Mouse (Mus musculus): Measurements from ENCODE around the gene Col23a1. TPM values are rescaled to one million over a fixed set of nuclear protein-coding genes. Genes with fewer than 3 reads are reported as not detected.
"Not testable (repeated sequence)": the region's sequence is repeated elsewhere in the genome, so short reads cannot be mapped to it uniquely, and the experiment has no call there.

The Col23a1 gene
- polyA plus RNA-seq, 1 experiment from 2014 or later = 5.2 TPM

- Histone ChIP-seq H3K9me3 (ENCODE audit: control insufficient read depth, low read length) (no peaks in the 10 kb centered on the region), H3K9ac (replicated peaks; ENCODE audit: low read depth, low read length) (no peak overlapping the region), H3K27ac (ENCODE audit: low read depth, low read length) (no peak overlapping the region), H3K4me3 (ENCODE audit: low read depth, low read length) (no peak overlapping the region), H3K27me3 (ENCODE audit: control insufficient read depth, insufficient read depth, low read length) (no peaks in the 10 kb centered on the region), H3K36me3 (ENCODE audit: control insufficient read depth, insufficient read depth, low read length) (no peaks in the 10 kb centered on the region), H3K4me2 (ENCODE audit: low read depth, low read length) (no peak overlapping the region), H3K4me1 (ENCODE audit: control insufficient read depth, insufficient read depth, low read length) (no peaks in the 10 kb centered on the region)
- ATAC-seq (ENCODE audit: low read depth) = no peak
- WGBS = 86% methylated on average over 5 of the region's 5 CpGs
Measured at GRCm38 (mm10) chr11:51353746-51354145, 64.0 kb downstream of the Col23a1 start.

DNA sequence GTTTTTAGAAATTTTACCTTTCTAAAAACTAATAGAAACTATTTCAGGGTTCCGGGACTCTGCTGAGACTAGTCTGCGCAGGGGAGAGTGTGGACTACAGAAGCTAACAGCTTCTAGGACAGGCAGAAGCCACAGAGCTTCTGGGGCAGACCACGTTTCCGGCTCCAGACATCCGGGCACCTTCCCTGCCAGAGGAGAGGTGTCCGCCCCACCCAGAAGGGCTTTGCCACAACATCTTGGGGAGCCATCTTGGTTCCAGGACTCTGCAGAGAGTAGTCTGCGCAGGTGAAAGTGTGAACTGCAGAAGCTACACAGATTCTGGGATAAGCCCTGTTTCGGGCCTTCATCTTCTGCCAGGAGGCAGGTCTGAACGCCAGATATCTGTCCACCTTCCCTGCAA is 69.3 kb downstream of the Col23a1 start:
- H3K9me3 ChIP-seq (ENCODE audit: control insufficient read depth, low read length); H3K27me3 ChIP-seq (ENCODE audit: control insufficient read depth, insufficient read depth, low read length); H3K9ac ChIP-seq (replicated peaks; ENCODE audit: low read depth, low read length); H3K4me1 ChIP-seq (ENCODE audit: control insufficient read depth, insufficient read depth, low read length); H3K4me2 ChIP-seq (ENCODE audit: low read depth, low read length); ATAC-seq (ENCODE audit: low read depth); H3K36me3 ChIP-seq (ENCODE audit: control insufficient read depth, insufficient read depth, low read length); H3K4me3 ChIP-seq (ENCODE audit: low read depth, low read length); H3K27ac ChIP-seq (ENCODE audit: low read depth, low read length): not testable (repeated sequence)
- WGBS = 93% methylated on average over 9 of the region's 9 CpGs

DNA sequence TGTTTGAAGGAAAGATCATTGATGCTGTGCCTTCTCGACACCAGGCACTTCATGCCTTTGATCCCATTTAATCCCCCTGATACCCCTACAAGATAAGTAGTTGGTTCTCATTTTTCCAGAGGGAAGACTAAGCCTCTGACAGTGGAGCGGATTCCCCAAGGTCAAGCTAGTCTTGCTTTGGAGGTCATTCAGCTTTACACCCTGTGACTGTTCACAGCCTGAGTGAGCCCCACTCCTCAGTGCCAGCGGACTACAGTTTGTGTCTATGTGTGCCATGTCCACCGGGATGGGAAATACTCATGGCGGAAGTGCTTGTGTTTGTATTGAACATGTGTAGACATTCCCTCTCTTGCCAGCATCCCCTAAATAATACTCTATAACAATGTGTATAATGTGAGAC is 74.6 kb downstream of the Col23a1 start:
- Histone ChIP-seq H3K9ac (replicated peaks; ENCODE audit: low read depth, low read length) (no peak overlapping the region), H3K36me3 (ENCODE audit: control insufficient read depth, insufficient read depth, low read length) (no peaks in the 10 kb centered on the region), H3K4me2 (ENCODE audit: low read depth, low read length) (no peak overlapping the region), H3K4me3 (ENCODE audit: low read depth, low read length) (no peak overlapping the region), H3K9me3 (ENCODE audit: control insufficient read depth, low read length) (no peaks in the 10 kb centered on the region), H3K27ac (ENCODE audit: low read depth, low read length) (no peak overlapping the region), H3K4me1 (ENCODE audit: control insufficient read depth, insufficient read depth, low read length) (no peaks in the 10 kb centered on the region), H3K27me3 (ENCODE audit: control insufficient read depth, insufficient read depth, low read length) (no peaks in the 10 kb centered on the region)
- 91% methylated on average over 5 of the region's 5 CpGs for WGBS
- no peak for ATAC-seq (ENCODE audit: low read depth)

DNA sequence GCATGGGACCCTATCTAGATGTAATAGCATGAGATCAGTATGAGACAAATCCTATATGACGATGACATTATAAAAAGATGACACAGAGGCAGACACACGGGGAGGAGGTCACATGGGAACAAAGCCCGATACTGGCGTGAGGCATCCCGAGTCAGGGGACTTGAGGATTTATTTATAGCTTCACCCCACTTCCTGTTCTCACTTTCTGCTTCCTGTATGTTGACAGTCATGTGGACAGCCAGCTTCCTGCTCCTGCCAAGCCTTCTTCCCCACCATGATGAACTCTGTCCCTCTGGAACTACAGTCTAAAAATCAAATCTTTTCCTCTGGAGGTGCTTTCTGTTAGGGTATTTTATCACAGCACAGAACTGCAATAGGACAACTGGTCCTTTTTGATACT is 77.6 kb downstream of the Col23a1 start:
- Histone ChIP-seq H3K27me3 (ENCODE audit: control insufficient read depth, insufficient read depth, low read length) (no peaks in the 10 kb centered on the region), H3K9ac (replicated peaks; ENCODE audit: low read depth, low read length) (no peak overlapping the region), H3K4me3 (ENCODE audit: low read depth, low read length) (no peak overlapping the region), H3K4me1 (ENCODE audit: control insufficient read depth, insufficient read depth, low read length) (0 out of 2 replicates have a peak, but pooled peaks cover 2% of the 10 kb centered on the region), H3K9me3 (ENCODE audit: control insufficient read depth, low read length) (no peaks in the 10 kb centered on the region), H3K27ac (ENCODE audit: low read depth, low read length) (no peak overlapping the region), H3K36me3 (ENCODE audit: control insufficient read depth, insufficient read depth, low read length) (no peaks in the 10 kb centered on the region), H3K4me2 (ENCODE audit: low read depth, low read length) (no peak overlapping the region)
- ATAC-seq (ENCODE audit: low read depth) = no peak
- 80% methylated on average over 5 of the region's 5 CpGs for WGBS

GRCm38 (mm10) chr11:51370273-51370672 is 80.6 kb downstream of the Col23a1 start:
- Histone ChIP-seq H3K9ac (replicated peaks; ENCODE audit: low read depth, low read length) (no peak overlapping the region), H3K4me3 (ENCODE audit: low read depth, low read length) (no peak overlapping the region), H3K36me3 (ENCODE audit: control insufficient read depth, insufficient read depth, low read length) (no peaks in the 10 kb centered on the region), H3K4me2 (ENCODE audit: low read depth, low read length) (no peak overlapping the region), H3K27ac (ENCODE audit: low read depth, low read length) (no peak overlapping the region), H3K27me3 (ENCODE audit: control insufficient read depth, insufficient read depth, low read length) (no peaks in the 10 kb centered on the region), H3K9me3 (ENCODE audit: control insufficient read depth, low read length) (no peaks in the 10 kb centered on the region), H3K4me1 (ENCODE audit: control insufficient read depth, insufficient read depth, low read length) (0 out of 2 replicates have a peak, but pooled peaks cover 2% of the 10 kb centered on the region)
- 86% methylated on average over 4 of the region's 4 CpGs for WGBS
- no peak for ATAC-seq (ENCODE audit: low read depth)

DNA sequence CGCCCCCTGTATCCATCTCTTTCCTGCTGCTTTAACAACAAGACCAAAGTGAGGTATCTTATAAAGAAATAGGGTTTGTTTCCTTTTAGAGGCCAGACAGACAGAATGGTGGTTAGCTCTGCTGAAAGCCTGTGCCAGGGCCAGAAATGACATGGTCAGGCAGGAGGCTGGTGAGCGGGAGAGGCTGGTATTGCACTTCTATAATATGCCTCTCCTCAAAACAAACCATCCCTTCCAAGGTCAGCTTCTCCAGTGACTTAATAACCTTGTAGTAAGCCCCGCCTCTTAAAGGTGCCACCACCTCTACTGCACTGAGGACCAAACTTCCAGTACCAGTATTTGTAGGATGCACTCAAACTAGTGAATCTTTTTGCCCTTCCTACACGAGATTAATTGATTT is 81.6 kb downstream of the Col23a1 start:
- ATAC-seq (ENCODE audit: low read depth) = no peak
- WGBS = 67% methylated on average over 4 of the region's 4 CpGs
- H3K9ac ChIP-seq (replicated peaks; ENCODE audit: low read depth, low read length) = no peak overlapping the region

DNA sequence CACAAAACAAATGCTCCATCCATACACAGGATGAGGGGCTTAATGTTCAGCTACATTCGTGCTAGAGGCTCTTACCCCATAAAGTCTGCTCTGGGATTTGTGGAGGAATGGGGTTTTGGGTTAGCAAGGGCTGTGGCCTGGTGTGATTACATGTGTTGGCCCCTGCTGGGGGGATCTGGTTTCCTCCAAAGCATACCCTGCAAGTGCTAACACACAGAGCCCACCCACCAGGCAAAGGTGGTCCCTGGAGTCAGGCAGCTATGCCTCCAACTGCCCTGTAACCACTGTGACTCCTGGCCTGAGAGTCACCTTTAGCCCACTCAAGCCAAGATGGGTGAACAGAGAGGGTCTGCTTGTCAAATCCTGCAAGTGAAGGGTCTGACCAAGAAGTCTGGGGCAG is 82.2 kb downstream of the Col23a1 start:
- H3K9me3 ChIP-seq (ENCODE audit: control insufficient read depth, low read length) = no peaks in the 10 kb centered on the region
- H3K27me3 ChIP-seq (ENCODE audit: control insufficient read depth, insufficient read depth, low read length) = no peaks in the 10 kb centered on the region
- 71% methylated on average over 1 of the region's 1 CpGs for WGBS
- no peak overlapping the region for H3K4me2 ChIP-seq (ENCODE audit: low read depth, low read length)
- ATAC-seq (ENCODE audit: low read depth) = no peak
- no peaks in the 10 kb centered on the region for H3K36me3 ChIP-seq (ENCODE audit: control insufficient read depth, insufficient read depth, low read length)
- H3K4me1 ChIP-seq (ENCODE audit: control insufficient read depth, insufficient read depth, low read length) = 0 out of 2 replicates have a peak, but pooled peaks cover 2% of the 10 kb centered on the region
- H3K27ac ChIP-seq (ENCODE audit: low read depth, low read length) = no peak overlapping the region
- H3K9ac ChIP-seq (replicated peaks; ENCODE audit: low read depth, low read length) = no peak overlapping the region
- H3K4me3 ChIP-seq (ENCODE audit: low read depth, low read length) = no peak overlapping the region

More for the DNA sequence above, 81.6 kb downstream of the Col23a1 start:
- Histone ChIP-seq H3K4me2 (ENCODE audit: low read depth, low read length) (no peak overlapping the region), H3K27me3 (ENCODE audit: control insufficient read depth, insufficient read depth, low read length) (no peaks in the 10 kb centered on the region), H3K9me3 (ENCODE audit: control insufficient read depth, low read length) (no peaks in the 10 kb centered on the region), H3K4me3 (ENCODE audit: low read depth, low read length) (no peak overlapping the region), H3K27ac (ENCODE audit: low read depth, low read length) (no peak overlapping the region), H3K36me3 (ENCODE audit: control insufficient read depth, insufficient read depth, low read length) (no peaks in the 10 kb centered on the region), H3K4me1 (ENCODE audit: control insufficient read depth, insufficient read depth, low read length) (0 out of 2 replicates have a peak, but pooled peaks cover 2% of the 10 kb centered on the region)

DNA sequence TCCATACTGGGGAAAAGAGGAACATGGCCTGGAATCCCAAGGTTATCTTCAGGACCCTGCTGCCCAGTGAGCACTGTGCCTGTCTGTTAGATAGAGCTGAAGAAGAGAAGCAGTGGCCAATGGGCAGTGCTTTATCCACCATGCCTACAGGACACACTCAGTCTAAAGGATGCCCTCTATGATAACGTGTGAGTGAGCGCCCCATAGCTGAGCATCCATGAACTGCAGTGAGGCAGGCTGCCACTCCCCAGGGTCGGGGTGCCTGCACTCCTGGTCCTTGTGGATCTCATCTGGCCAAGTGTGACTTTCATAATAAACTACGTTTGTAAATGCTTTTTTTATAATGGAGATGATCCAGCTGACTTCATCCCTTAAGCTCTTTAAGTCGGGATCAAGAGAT is 87.5 kb downstream of the Col23a1 start:
- H3K27ac ChIP-seq (ENCODE audit: low read depth, low read length) = no peak overlapping the region
- H3K9ac ChIP-seq (replicated peaks; ENCODE audit: low read depth, low read length) = no peak overlapping the region
- 71% methylated on average over 5 of the region's 5 CpGs for WGBS
- no peaks in the 10 kb centered on the region for H3K36me3 ChIP-seq (ENCODE audit: control insufficient read depth, insufficient read depth, low read length)
- H3K4me2 ChIP-seq (ENCODE audit: low read depth, low read length) = no peak overlapping the region
- ATAC-seq (ENCODE audit: low read depth) = no peak
- H3K9me3 ChIP-seq (ENCODE audit: control insufficient read depth, low read length) = no peaks in the 10 kb centered on the region
- no peaks in the 10 kb centered on the region for H3K27me3 ChIP-seq (ENCODE audit: control insufficient read depth, insufficient read depth, low read length)
- no peak overlapping the region for H3K4me3 ChIP-seq (ENCODE audit: low read depth, low read length)
- no peaks in the 10 kb centered on the region for H3K4me1 ChIP-seq (ENCODE audit: control insufficient read depth, insufficient read depth, low read length)

GRCm38 (mm10) chr11:51388892-51389340 is 99.2 kb downstream of the Col23a1 start:
- H3K4me2 ChIP-seq (ENCODE audit: low read depth, low read length) = no peak overlapping the region
- no peaks in the 10 kb centered on the region for H3K27me3 ChIP-seq (ENCODE audit: control insufficient read depth, insufficient read depth, low read length)
- H3K4me1 ChIP-seq (ENCODE audit: control insufficient read depth, insufficient read depth, low read length) = 0 out of 2 replicates have a peak, but pooled peaks cover 6% of the 10 kb centered on the region
- H3K9me3 ChIP-seq (ENCODE audit: control insufficient read depth, low read length) = no peaks in the 10 kb centered on the region
- H3K4me3 ChIP-seq (ENCODE audit: low read depth, low read length) = no peak overlapping the region
- no peaks in the 10 kb centered on the region for H3K36me3 ChIP-seq (ENCODE audit: control insufficient read depth, insufficient read depth, low read length)
- H3K9ac ChIP-seq (replicated peaks; ENCODE audit: low read depth, low read length) = no peak overlapping the region
- H3K27ac ChIP-seq (ENCODE audit: low read depth, low read length) = no peak overlapping the region
- ATAC-seq (ENCODE audit: low read depth) = no peak
- 33% methylated on average over 8 of the region's 8 CpGs for whole genome bisulfite sequencing

Data from neural tube, embryonic 14.5 days (tissue).